Mouse (Mus musculus) heart, adult 18-20 months (tissue): ENCODE measurements around the gene Reep1. TPM values are rescaled to one million over a fixed set of nuclear protein-coding genes. Genes with fewer than 3 reads are reported as not detected.

ENCODE experiments used
- DNase-seq, 2 experiments: peaks; one replicate each; pipeline ENCODE4 v3.0.0; 2021 to 2022; ENCODE audit warnings: mixed read lengths in 1 of 2
- total RNA-seq, 2 experiments: library from RNA; stranded (reverse); gene quantifications; 2 replicates each; pipeline ENCODE4 v1.2.3; 2021

Reep1 gene
- total RNA-seq, 2 experiments from 2014 or later, result 19.0 to 20.2 TPM

- DNase-seq, result no peak
Measured at GRCm38 (mm10) chr6:71737202-71737601, 29.8 kb downstream of the Reep1 start.

GRCm38 (mm10) chr6:71738611-71739010 lies 31.2 kb downstream of the Reep1 start:
- DNase-seq, result no peak

GRCm38 (mm10) chr6:71740921-71741320 lies 33.6 kb downstream of the Reep1 start:
- no peak for DNase-seq

- no peak for DNase-seq
Measured at GRCm38 (mm10) chr6:71741998-71742636, 34.8 kb downstream of the Reep1 start.

- no peak for DNase-seq
Measured at GRCm38 (mm10) chr6:71744934-71745333, 37.6 kb downstream of the Reep1 start.

- no peak for DNase-seq
Measured at GRCm38 (mm10) chr6:71745482-71746234, 38.3 kb downstream of the Reep1 start.

- DNase-seq, result no peak
Measured at GRCm38 (mm10) chr6:71746246-71746645, 38.9 kb downstream of the Reep1 start.

GRCm38 (mm10) chr6:71746846-71747245 lies 39.5 kb downstream of the Reep1 start:
- DNase-seq, result no peak

- DNase-seq, result no peak
Measured at GRCm38 (mm10) chr6:71751602-71752001, 44.2 kb downstream of the Reep1 start.

- no peak for DNase-seq
Measured at GRCm38 (mm10) chr6:71752791-71753464, 45.6 kb downstream of the Reep1 start.

GRCm38 (mm10) chr6:71757039-71757894 lies 49.9 kb downstream of the Reep1 start:
- peak; percentile 19 to 21 for DNase-seq

- no peak for DNase-seq
Measured at GRCm38 (mm10) chr6:71758780-71759179, 51.4 kb downstream of the Reep1 start.

- DNase-seq, result no peak
Measured at GRCm38 (mm10) chr6:71760073-71760472, 52.7 kb downstream of the Reep1 start.

- DNase-seq, result no peak
Measured at GRCm38 (mm10) chr6:71767761-71768160, 60.4 kb downstream of the Reep1 start.

GRCm38 (mm10) chr6:71769901-71770690 lies 62.7 kb downstream of the Reep1 start:
- no peak for DNase-seq

GRCm38 (mm10) chr6:71770856-71771255 lies 63.5 kb downstream of the Reep1 start:
- DNase-seq, result no peak

GRCm38 (mm10) chr6:71771282-71771681 lies 63.9 kb downstream of the Reep1 start:
- no peak for DNase-seq

GRCm38 (mm10) chr6:71772156-71772555 lies 64.8 kb downstream of the Reep1 start:
- DNase-seq, result no peak

GRCm38 (mm10) chr6:71772636-71773208 lies 65.4 kb downstream of the Reep1 start:
- peak in 1 of 2 experiments; percentile 2 for DNase-seq

GRCm38 (mm10) chr6:71778016-71778415 lies 70.7 kb downstream of the Reep1 start:
- DNase-seq, result no peak

GRCm38 (mm10) chr6:71779831-71780230 lies 72.5 kb downstream of the Reep1 start:
- no peak for DNase-seq
